Mouse (Mus musculus) B cell, adult 2 months (primary cell): ENCODE results near the gene Dnah8.

ENCODE experiments used
- DNase-seq, 2 experiments: peaks; one replicate each; pipeline ENCODE4 v3.0.0; 2022

The Dnah8 gene

GRCm38 (mm10) chr17:30756771-30757170, 132.6 kb downstream of the Dnah8 start:
- no peak for DNase-seq

- DNase-seq = no peak
These were observed 136.2 kb downstream of the Dnah8 start for GRCm38 (mm10) chr17:30760307-30760706.

DNA sequence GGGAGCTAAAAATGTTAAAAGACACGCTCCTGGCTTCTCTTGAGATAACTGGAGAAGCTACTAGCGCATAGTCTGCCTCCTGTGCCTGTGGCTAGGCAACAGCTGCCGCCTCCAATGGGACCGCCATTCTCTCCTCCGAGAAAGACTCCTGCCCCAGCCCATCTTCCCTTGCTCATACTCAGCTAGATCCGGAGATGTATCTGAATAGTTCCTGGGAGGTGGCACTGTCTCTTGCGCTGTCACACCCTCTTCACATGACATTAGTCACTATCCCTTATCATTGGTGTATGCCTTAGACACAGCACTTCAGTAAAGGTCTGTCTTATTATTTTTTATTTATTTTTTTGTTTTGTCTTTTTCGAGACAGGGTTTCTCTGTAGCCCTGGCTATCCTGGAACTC, 140.1 kb downstream of the Dnah8 start:
- DNase-seq = no peak

- DNase-seq = no peak
These were observed 150.3 kb downstream of the Dnah8 start for GRCm38 (mm10) chr17:30774416-30774815.

DNA sequence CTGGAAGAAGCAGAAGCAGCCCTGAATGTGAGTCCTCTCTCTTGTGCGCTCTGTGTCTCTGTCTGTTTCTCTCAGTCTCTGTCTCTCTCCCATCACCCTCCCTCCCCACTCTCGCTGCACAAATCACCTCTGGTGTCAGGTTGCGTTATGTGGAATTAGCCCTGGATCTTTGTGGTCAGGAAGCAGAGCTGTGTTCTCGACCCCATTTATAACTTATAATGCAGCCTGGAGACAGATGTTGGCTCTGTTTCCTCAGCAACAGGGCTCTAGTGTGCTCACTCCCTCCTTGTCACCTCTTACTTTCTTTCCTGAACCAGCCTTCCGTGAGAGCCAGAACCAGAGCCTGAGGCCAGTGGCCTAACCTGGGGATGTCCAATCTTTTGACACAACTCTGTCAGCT, 150.9 kb downstream of the Dnah8 start:
- DNase-seq = no peak

DNA sequence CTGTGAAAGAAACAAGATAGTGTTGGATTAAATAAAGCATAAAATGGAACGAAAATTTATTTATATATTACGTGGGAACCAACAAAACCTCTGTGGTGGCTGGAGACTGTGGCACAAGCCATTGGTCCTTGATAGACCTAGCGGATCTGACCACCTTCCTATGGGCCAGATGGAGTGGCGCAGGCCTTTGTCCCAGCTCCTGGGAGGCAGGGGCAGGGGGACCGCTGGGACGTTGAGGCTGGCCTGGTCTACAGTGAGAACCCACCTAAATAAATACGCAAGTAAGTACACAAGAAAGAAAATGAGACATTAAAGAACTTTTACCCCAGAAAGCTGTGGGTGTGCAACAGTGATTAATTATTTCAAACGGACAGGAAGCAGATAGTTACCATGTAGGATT, 156.9 kb downstream of the Dnah8 start:
- DNase-seq = no peak

DNA sequence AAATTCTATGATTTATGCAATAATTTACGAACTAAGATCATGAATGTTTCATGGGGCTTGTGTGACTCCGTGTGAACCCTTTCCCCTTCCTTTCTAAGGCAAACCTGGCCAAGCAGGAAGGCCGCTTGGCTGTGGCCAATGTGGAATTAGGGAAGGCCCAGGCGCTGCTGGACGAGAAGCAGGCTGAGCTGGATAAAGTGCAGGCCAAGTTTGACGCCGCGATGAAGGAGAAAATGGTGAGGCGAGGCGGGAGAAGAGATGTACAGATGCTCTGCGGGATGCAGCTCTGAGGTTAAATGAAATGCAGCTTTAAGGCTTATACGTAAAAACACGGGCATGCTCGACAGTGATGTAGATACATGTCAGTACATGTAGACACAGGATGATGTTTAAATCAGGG, 158.1 kb downstream of the Dnah8 start:
- no peak for DNase-seq

GRCm38 (mm10) chr17:30788361-30788760, 164.2 kb downstream of the Dnah8 start:
- DNase-seq = no peak

DNA sequence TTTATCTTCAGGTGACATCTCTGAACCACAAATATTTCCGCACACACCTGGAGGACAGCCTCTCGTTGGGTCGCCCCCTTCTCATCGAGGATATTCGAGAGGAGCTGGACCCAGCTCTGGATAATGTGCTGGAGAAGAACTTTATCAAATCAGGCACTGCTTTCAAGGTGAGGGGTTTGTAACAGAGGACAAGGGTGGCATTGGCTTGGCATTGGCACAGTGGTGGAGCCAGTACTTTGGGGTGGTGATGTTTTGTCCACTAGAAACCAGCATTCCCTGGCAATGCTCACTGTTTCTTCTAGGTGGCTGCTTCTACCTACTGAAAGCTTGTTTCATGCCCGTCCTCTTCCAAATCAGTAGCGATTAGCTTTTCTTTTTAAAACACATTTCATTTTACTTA, 166.7 kb downstream of the Dnah8 start:
- DNase-seq = no peak

DNA sequence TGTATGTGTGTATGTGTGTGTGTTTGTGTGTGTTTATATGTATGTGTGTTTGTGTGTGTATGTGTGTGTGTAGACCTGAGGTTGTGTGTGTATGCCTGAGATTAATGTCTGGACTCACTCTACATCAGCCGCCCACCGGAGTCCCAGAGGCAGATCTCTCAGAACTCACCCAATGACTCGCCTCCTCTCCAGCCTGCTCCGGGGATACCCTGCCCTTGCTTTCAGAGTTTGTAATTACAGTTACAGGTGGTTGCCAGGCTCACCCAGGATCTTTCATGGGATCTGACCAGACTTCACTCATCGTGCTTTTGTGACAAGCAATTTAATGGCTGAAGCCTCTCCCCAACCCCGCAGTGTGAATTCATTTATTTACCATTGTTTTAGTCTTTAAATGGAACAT, 168.2 kb downstream of the Dnah8 start:
- DNase-seq = no peak

GRCm38 (mm10) chr17:30796616-30797015, 172.5 kb downstream of the Dnah8 start:
- no peak for DNase-seq

- DNase-seq = no peak
These were observed 176.3 kb downstream of the Dnah8 start for GRCm38 (mm10) chr17:30800261-30800985.

- no peak for DNase-seq
These were observed 179.5 kb downstream of the Dnah8 start for GRCm38 (mm10) chr17:30803668-30804067.

DNA sequence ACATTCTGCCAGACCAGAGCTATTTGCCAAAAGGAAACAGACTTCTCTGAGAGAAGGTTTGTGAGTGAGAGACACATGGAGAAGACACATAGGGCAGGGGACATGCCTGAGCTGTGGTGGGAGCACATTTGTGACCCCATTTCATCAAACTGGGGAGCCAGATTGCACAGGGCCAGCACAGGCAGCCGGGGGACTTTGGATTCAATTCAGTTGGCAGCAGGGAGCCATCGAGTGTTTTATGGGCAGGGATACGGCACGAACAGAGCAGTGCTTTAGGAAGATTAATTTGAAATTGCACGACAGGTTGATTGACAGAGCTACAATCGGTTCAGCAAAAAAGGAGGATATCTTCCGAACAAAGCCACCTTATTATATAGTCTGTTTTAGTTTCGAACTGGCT, 180.8 kb downstream of the Dnah8 start:
- no peak for DNase-seq

- DNase-seq = no peak
These were observed 181.4 kb downstream of the Dnah8 start for GRCm38 (mm10) chr17:30805511-30806059.

DNA sequence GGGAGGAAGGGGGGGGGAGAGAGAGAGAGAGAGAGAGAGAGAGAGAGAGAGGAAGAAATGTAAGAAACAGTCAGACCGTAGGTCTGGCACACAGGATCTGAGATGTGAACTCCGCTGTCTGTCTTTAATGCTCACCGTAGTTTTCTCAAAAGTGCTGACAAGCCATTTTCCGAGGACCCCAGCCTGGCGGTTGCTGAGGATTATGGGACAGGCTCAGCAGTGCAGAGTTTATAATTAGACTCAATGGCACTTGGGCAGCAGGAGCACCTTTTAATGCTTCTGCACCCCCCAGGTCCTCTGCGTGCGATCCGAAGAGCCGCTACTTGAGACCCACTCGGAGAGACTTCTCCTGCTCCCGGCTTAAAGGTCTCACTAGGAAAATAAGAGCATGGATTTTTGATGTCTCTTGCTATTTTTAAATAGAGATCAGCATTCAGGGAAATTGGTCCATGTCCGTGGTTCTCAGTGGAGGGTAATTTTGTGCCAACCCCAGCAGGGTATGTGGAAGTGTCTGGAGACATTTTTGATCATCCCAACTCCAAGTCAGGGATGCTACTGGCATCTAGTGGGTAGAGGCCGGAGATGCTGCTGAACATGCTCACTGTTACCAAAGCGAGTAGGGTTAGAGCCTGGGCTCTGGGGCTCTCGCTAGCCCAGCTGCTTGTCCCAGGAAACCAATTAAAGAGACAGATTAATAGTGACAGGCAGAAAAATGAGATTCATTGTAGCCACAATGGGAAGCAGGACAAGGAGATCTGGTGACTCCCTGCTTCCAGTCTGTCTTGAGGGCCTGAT, 184.9 kb downstream of the Dnah8 start:
- no peak for DNase-seq

DNA sequence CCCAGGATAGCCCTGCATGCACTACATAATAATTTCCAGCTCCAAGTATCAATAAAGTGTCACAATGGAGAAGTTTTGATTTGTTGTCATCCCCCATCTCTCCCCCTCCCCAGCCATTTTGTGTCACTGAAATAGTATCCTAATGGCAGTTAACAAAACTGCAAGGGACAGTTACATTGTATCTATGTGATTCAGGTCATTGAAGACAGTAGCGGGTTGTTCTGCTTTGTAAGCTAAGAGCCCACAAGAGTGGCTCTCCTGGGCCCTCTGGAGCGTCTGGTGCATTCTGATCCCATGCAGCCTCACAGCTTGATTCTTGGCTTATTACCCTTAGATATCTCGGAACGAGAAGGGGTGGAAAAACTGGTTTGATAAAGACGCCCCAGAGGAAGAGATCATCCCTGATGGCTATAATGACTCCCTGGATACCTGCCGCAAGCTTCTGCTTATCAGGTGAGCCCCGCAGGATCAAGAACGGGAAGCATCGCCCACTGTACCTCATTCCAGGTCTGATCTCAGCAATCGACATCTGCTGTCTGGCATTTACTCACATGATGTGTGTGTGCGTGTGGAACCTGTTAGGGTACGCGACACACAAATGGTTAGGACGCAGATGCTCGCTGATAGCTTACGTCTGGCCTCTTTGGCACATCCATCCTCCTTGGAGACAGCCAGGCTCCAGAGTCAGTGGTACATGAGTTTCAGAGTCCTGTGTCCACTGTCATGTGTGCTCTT, 185.9 kb downstream of the Dnah8 start:
- no peak for DNase-seq

- DNase-seq = peak in 1 of 2 experiments; percentile 34
These were observed 194.4 kb downstream of the Dnah8 start for GRCm38 (mm10) chr17:30818543-30818942.

DNA sequence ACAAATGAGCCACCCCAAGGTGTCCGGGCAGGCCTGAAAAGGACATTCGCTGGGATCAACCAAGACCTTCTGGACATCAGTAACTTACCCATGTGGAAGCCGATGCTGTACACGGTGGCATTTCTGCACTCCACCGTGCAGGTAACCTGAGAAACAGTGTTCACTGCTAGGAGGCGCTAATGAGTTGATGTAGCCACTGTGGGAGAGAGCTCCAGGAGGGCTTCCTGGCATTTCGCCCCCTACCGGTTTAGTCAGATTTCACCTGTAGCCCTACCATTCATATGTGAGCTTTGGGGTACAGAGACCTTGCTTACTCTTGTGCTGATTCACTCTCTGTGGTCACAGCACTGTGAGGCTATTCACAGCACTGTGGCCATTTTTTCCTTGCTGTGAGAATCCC, 195.0 kb downstream of the Dnah8 start:
- no peak for DNase-seq

- DNase-seq = no peak
These were observed 197.0 kb downstream of the Dnah8 start for GRCm38 (mm10) chr17:30821115-30821514.

DNA sequence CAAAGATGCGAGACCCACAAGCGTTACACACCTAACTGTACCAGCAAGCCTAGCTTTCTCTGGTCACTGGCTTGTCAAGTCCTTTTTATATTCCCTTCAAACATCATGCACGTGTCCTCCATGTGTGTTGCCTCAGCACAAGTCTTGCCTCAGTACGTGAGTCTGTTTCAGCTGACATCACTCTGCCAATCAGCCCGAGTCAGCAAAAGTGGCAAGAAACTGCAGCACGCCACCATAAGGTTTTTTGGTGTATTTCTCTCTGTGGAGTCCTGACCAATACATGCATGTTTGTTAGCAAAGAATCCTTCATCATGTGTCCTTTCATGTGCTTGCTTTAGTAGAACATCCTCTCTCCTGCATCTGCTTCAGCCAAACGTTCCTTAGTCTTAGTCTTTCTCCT, 200.3 kb downstream of the Dnah8 start:
- DNase-seq = no peak

GRCm38 (mm10) chr17:30825731-30826304, 201.7 kb downstream of the Dnah8 start:
- DNase-seq = no peak

DNA sequence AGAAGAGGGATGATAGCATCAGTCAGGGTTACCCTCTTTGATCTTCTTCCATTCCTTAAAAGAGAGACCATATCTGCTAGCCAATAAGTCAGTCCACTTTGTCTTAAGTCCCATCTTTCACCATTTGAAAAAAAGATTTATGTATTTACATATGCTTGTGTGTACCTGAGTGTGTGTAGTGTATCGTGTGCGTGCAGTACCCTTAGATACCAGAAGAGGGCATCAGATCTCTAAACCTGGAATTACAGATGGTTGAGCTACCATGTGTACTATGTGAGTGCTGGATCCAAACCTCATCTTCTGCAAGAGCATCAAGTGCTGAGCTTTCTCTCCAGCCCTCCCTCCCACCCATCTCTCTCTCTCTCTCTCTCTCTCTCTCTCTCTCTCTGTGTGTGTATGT, 207.0 kb downstream of the Dnah8 start:
- DNase-seq = no peak
